Mouse (Mus musculus) thymus, adult 2 months (tissue): ENCODE data around the gene Pigk. TPM values are rescaled to one million over a fixed set of nuclear protein-coding genes. Genes with fewer than 3 reads are reported as not detected.

Experiments
- DNase-seq: peaks from one replicate; pipeline ENCODE4 v3.0.0; 2021
- H3K27ac ChIP-seq: fragments of 200-500 bp; 2 replicates; pipeline ENCODE4 v1.5.1; 2012; ENCODE audit warnings: low read length, control low read depth; ENCODE audit not compliant: control insufficient read depth, insufficient read depth
- H3K27me3 ChIP-seq: fragments of 200-500 bp; 2 replicates; pipeline ENCODE4 v1.6.1; 2012; ENCODE audit warnings: mild to moderate bottlenecking, low read length, moderate library complexity, mixed read lengths; ENCODE audit not compliant: control insufficient read depth, insufficient read depth
- H3K36me3 ChIP-seq: fragments of 200-500 bp; 2 replicates; pipeline ENCODE4 v1.6.1; 2012; ENCODE audit warnings: mild to moderate bottlenecking, low read length, moderate library complexity; ENCODE audit not compliant: control insufficient read depth, insufficient read depth
- H3K4me1 ChIP-seq: fragments of 200-500 bp; replicated peaks from 2 replicates; pipeline ENCODE4 v1.6.1; 2012; ENCODE audit warnings: low read length; ENCODE audit not compliant: control insufficient read depth, insufficient read depth
- H3K4me3 ChIP-seq: fragments of 200-500 bp; 2 replicates; pipeline ENCODE4 v1.5.1; 2012; ENCODE audit warnings: mild to moderate bottlenecking, low read length, control low read depth, moderate library complexity; ENCODE audit not compliant: control insufficient read depth, insufficient read depth
- CTCF ChIP-seq: fragments of 200-500 bp; IDR thresholded peaks from 2 replicates; pipeline ENCODE4 v1.5.1; 2012; ENCODE audit warnings: mild to moderate bottlenecking, control low read depth, low read length, moderate library complexity, borderline replicate concordance; ENCODE audit not compliant: control insufficient read depth, poor library complexity, insufficient read depth; ENCODE audit errors: extremely low read depth
- POLR2A ChIP-seq: fragments of 200-500 bp; IDR thresholded peaks from 2 replicates; pipeline ENCODE4 v1.6.1; 2012; ENCODE audit warnings: mild to moderate bottlenecking, low read length, control low read depth, moderate library complexity; ENCODE audit not compliant: control insufficient read depth, poor library complexity, insufficient read depth; ENCODE audit errors: extremely low read depth
- whole genome bisulfite sequencing: fragments of 180-500 bp; shearing (Covaris S2); methylation state at CpG from one replicate; pipeline ENCODE4 v1.1.7; 2018; 5-methylcytosine and 5-hydroxymethylcytosine counted together
- polyA plus RNA-seq: library from polyadenylated mRNA; depleted of rRNA; stranded (reverse); fragments of >200 nt; gene quantifications from 2 replicates; pipeline ENCODE4 v1.2.3, GENCODE M21; 2012

Gene Pigk
- polyA plus RNA-seq, 1 experiment: 10.9 TPM

- no peak overlapping the region for H3K27ac ChIP-seq
- no peak overlapping the region for H3K4me3 ChIP-seq
- H3K4me1 ChIP-seq: no peaks in the 10 kb centered on the region
- no peak for TF ChIP-seq CTCF
- TF ChIP-seq POLR2A: no peak
- 96% methylated on average over 3 of the region's 3 CpGs for WGBS
- no peaks in the 10 kb centered on the region for H3K27me3 ChIP-seq
- H3K36me3 ChIP-seq: no peaks in the 10 kb centered on the region
- no peak for DNase-seq
Measured at GRCm38 (mm10) chr3:152842648-152843047, 128.7 kb downstream of the Pigk start.

GRCm38 (mm10) chr3:152843925-152844324 is 130.0 kb downstream of the Pigk start:
- DNase-seq: no peak
- no peak overlapping the region for H3K4me3 ChIP-seq
- TF ChIP-seq POLR2A (no peak), CTCF (no peak)
- H3K27ac ChIP-seq: no peak overlapping the region
- H3K27me3 ChIP-seq: no peaks in the 10 kb centered on the region
- H3K4me1 ChIP-seq: no peaks in the 10 kb centered on the region
- H3K36me3 ChIP-seq: no peaks in the 10 kb centered on the region

- no peak overlapping the region for H3K4me3 ChIP-seq
- H3K36me3 ChIP-seq: no peaks in the 10 kb centered on the region
- H3K27me3 ChIP-seq: no peaks in the 10 kb centered on the region
- WGBS: 90% methylated on average over 12 of the region's 12 CpGs
- TF ChIP-seq CTCF (no peak), POLR2A (no peak)
- no peak overlapping the region for H3K27ac ChIP-seq
- no peak for DNase-seq
- H3K4me1 ChIP-seq: 0 out of 2 replicates have a peak, but pooled peaks cover 3% of the 10 kb centered on the region
Measured at GRCm38 (mm10) chr3:152855006-152855614, 141.2 kb downstream of the Pigk start.

GRCm38 (mm10) chr3:152856095-152856494 is 142.2 kb downstream of the Pigk start:
- WGBS: 51% methylated on average over 10 of the region's 10 CpGs
- H3K27me3 ChIP-seq: no peaks in the 10 kb centered on the region
- H3K4me1 ChIP-seq: 0 out of 2 replicates have a peak, but pooled peaks cover 3% of the 10 kb centered on the region
- H3K27ac ChIP-seq: no peak overlapping the region
- no peak overlapping the region for H3K4me3 ChIP-seq
- TF ChIP-seq POLR2A: no peak
- no peak for TF ChIP-seq CTCF
- H3K36me3 ChIP-seq: no peaks in the 10 kb centered on the region
- no peak for DNase-seq

DNA sequence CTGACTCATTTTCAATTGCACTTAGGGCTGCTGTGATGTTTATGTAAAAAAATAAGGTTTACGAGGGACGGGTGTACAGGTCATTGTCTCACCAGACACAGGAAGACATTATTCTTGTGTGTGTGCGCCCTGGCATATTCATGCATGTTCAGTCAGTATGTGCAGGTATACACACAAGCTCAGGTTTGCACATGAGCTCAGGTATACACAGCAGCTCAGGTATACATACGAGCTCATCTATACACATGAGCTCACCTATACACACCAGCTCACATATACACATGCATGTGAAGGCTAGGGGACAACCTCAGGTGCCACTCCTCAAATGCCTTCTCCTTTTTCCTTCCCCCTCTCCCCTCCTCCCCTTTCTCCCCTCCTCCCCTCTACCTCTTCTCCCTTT is 147.6 kb downstream of the Pigk start:
- TF ChIP-seq POLR2A (no peak), CTCF (no peak)
- Histone ChIP-seq H3K4me3 (no peak overlapping the region), H3K36me3 (no peaks in the 10 kb centered on the region), H3K27me3 (no peaks in the 10 kb centered on the region), H3K4me1 (no peaks in the 10 kb centered on the region), H3K27ac (no peak overlapping the region)
- 91% methylated on average over 4 of the region's 4 CpGs for WGBS
- no peak for DNase-seq

DNA sequence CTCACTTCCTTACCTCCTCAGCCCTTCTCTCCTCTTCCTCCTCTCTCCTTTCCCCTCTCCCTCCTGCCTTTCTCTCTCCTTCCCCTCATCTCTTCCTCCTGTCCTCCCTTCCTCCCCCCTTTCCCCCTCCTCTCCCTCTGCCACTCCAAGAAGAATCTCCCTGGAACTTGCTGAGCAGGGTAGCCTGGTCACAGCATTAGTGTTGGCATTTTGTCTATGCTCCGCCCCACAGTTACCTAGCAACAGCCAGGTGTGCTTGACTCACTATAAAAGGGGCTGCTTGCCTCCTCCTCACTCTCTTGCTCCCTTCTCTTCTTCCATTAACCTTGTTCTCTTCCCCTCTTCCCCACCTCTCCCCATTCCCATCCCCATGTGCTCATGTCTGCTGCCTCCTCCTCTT is 148.1 kb downstream of the Pigk start:
- DNase-seq: no peak
- no peaks in the 10 kb centered on the region for H3K36me3 ChIP-seq
- 92% methylated on average over 1 of the region's 1 CpGs for WGBS

GRCm38 (mm10) chr3:152866035-152866965 is 152.4 kb downstream of the Pigk start:
- no peak for DNase-seq
- Histone ChIP-seq H3K27me3 (no peaks in the 10 kb centered on the region), H3K36me3 (no peaks in the 10 kb centered on the region), H3K4me3 (no peak overlapping the region), H3K27ac (no peak overlapping the region), H3K4me1 (no peaks in the 10 kb centered on the region)
- TF ChIP-seq POLR2A (no peak), CTCF (no peak)
- WGBS: 91% methylated on average over 22 of the region's 22 CpGs

More for the DNA sequence above, 148.1 kb downstream of the Pigk start:
- Histone ChIP-seq H3K4me3 (no peak overlapping the region), H3K4me1 (no peaks in the 10 kb centered on the region), H3K27me3 (no peaks in the 10 kb centered on the region), H3K27ac (no peak overlapping the region)
- TF ChIP-seq CTCF: no peak
